Mouse (Mus musculus): ENCODE measurements around the gene Itpripl1. TPM values are rescaled to one million over a fixed set of nuclear protein-coding genes. Genes with fewer than 3 reads are reported as not detected.

The Itpripl1 gene
- total and polyA plus RNA-seq, 3 experiments, result 22.7 to 27.3 TPM; not detected in 1

GRCm38 (mm10) chr2:127121591-127122235, 21.5 kb downstream of the Itpripl1 start:
- no peaks in the 10 kb centered on the region for H3K79me2 ChIP-seq (ENCODE audit: control insufficient read depth, insufficient read depth, low read length, poor library complexity)

GRCm38 (mm10) chr2:127108986-127109385, 34.3 kb downstream of the Itpripl1 start:
- H3K4me3 ChIP-seq (ENCODE audit: control insufficient read depth in 1 of 2, insufficient read depth in 1 of 2, low read depth in 2 of 2, low read length in 2 of 2), result no peak overlapping the region
- H3K36me3 ChIP-seq (ENCODE audit: control insufficient read depth in 1 of 2, insufficient read depth in 2 of 2, low read length in 2 of 2), result peaks cover 0 to 18% of the 10 kb centered on the region in 2 experiments; a peak in 2 of 4 replicates
- TF ChIP-seq CTCF (IDR thresholded peaks at IDR 0.05 in 2 of 3, conservative IDR thresholded peaks at IDR 0.05 in 1 of 3; ENCODE audit: control insufficient read depth in 1 of 3, insufficient read depth in 1 of 3, low read depth in 2 of 3, low read length in 3 of 3, poor library complexity in 1 of 3, severe bottlenecking in 1 of 3), result no peak
- no peak for TF ChIP-seq USF1 (IDR thresholded peaks at IDR 0.05; ENCODE audit: low read depth, low read length)
- TF ChIP-seq TCF12 (IDR thresholded peaks at IDR 0.05; ENCODE audit: low read depth, low read length), result no peak
- TF ChIP-seq HCFC1 (IDR thresholded peaks at IDR 0.05; ENCODE audit: low read depth, low read length), result no peak
- TF ChIP-seq POLR2A (IDR thresholded peaks at IDR 0.05; ENCODE audit: control insufficient read depth in 1 of 2, insufficient read depth in 1 of 2, low read depth in 1 of 2, low read length in 2 of 2, poor library complexity in 1 of 2), result no peak
- TF ChIP-seq ZKSCAN1 (IDR thresholded peaks at IDR 0.05; ENCODE audit: low read depth, low read length), result no peak
- TF ChIP-seq USF2 (IDR thresholded peaks at IDR 0.05; ENCODE audit: borderline replicate concordance in 1 of 2, insufficient read depth in 1 of 2, low read depth in 1 of 2, low read length in 2 of 2), result no peak
- TF ChIP-seq CHD2 (IDR thresholded peaks at IDR 0.05; ENCODE audit: low read length), result no peak
- no peak for TF ChIP-seq POLR2AphosphoS2 (IDR thresholded peaks at IDR 0.05; ENCODE audit: low read length)
- no peak for TF ChIP-seq CHD1 (IDR thresholded peaks at IDR 0.05; ENCODE audit: low read depth, low read length)
- no peak overlapping the region for H3K27ac ChIP-seq (ENCODE audit: control insufficient read depth, low read depth, low read length)
- H3K4me1 ChIP-seq (ENCODE audit: control insufficient read depth in 1 of 2, insufficient read depth in 2 of 2, low read length in 2 of 2), result no peaks in the 10 kb centered on the region
- no peaks in the 10 kb centered on the region for H3K79me2 ChIP-seq (ENCODE audit: control insufficient read depth, insufficient read depth, low read length, poor library complexity)
- H3K27me3 ChIP-seq (ENCODE audit: control insufficient read depth in 1 of 2, insufficient read depth in 2 of 2, low read length in 2 of 2), result no peaks in the 10 kb centered on the region
- H3K9ac ChIP-seq (ENCODE audit: control insufficient read depth, low read depth, low read length, poor library complexity, severe bottlenecking), result no peak overlapping the region
- no peaks in the 10 kb centered on the region for H3K9me3 ChIP-seq (replicated peaks; ENCODE audit: insufficient read depth, low read length)
- no peak for DNase-seq (ENCODE audit: low read depth, low spot score)

More at GRCm38 (mm10) chr2:127121591-127122235, 21.5 kb downstream of the Itpripl1 start:
- H3K9me3 ChIP-seq (replicated peaks; ENCODE audit: insufficient read depth, low read length), result no peaks in the 10 kb centered on the region
- H3K4me1 ChIP-seq (ENCODE audit: control insufficient read depth in 1 of 2, insufficient read depth in 2 of 2, low read length in 2 of 2), result no peaks in the 10 kb centered on the region
- H3K9ac ChIP-seq (ENCODE audit: control insufficient read depth, low read depth, low read length, poor library complexity, severe bottlenecking), result no peak overlapping the region
- peaks cover 0 to 14% of the 10 kb centered on the region in 2 experiments; a peak in 2 of 4 replicates for H3K36me3 ChIP-seq (ENCODE audit: control insufficient read depth in 1 of 2, insufficient read depth in 2 of 2, low read length in 2 of 2)
- no peak overlapping the region for H3K4me3 ChIP-seq (ENCODE audit: control insufficient read depth in 1 of 2, insufficient read depth in 1 of 2, low read depth in 2 of 2, low read length in 2 of 2)
- no peak for DNase-seq (ENCODE audit: low read depth, low spot score)
- TF ChIP-seq ZMIZ1 (IDR thresholded peaks at IDR 0.05; ENCODE audit: low read depth, low read length), result no peak
- TF ChIP-seq POLR2AphosphoS2 (IDR thresholded peaks at IDR 0.05; ENCODE audit: low read length), result no peak
- no peak for TF ChIP-seq NRF1 (IDR thresholded peaks at IDR 0.05; ENCODE audit: insufficient read depth, low read depth, low read length, poor library complexity, severe bottlenecking)
- TF ChIP-seq ZNF384 (IDR thresholded peaks at IDR 0.05; ENCODE audit: low read depth, low read length), result no peak
- no peak for TF ChIP-seq RAD21 (IDR thresholded peaks at IDR 0.05; ENCODE audit: low read depth, low read length)
- no peak for TF ChIP-seq MAFK (IDR thresholded peaks at IDR 0.05; ENCODE audit: borderline replicate concordance, low read depth, low read length)
- TF ChIP-seq GATA1 (IDR thresholded peaks at IDR 0.05; ENCODE audit: low read depth, low read length), result no peak
- no peak for TF ChIP-seq MYC (IDR thresholded peaks at IDR 0.05; ENCODE audit: low read depth, low read length)
- TF ChIP-seq CHD2 (IDR thresholded peaks at IDR 0.05; ENCODE audit: low read length), result no peak
- TF ChIP-seq TAL1 (IDR thresholded peaks at IDR 0.05; ENCODE audit: low read length), result no peak
- no peak for TF ChIP-seq E2F4 (IDR thresholded peaks at IDR 0.05; ENCODE audit: borderline replicate concordance, low read depth, low read length)
- no peak for TF ChIP-seq ETS1 (IDR thresholded peaks at IDR 0.05; ENCODE audit: low read depth, low read length)
- no peak overlapping the region for H3K27ac ChIP-seq (ENCODE audit: control insufficient read depth, low read depth, low read length)
- H3K27me3 ChIP-seq (ENCODE audit: control insufficient read depth in 1 of 2, insufficient read depth in 2 of 2, low read length in 2 of 2), result no peaks in the 10 kb centered on the region
